Mouse (Mus musculus) adrenal gland, postnatal 4 days (tissue): ENCODE data around the gene Crim1. TPM values are rescaled to one million over a fixed set of nuclear protein-coding genes. Genes with fewer than 3 reads are reported as not detected.

Source experiments
- DNase-seq, 2 experiments: peaks; one replicate each; pipeline ENCODE4 v3.0.0; 2021 to 2022; ENCODE audit warnings: low spot score in 2 of 2, mixed read lengths in 2 of 2
- total RNA-seq, 2 experiments: library from RNA; stranded (reverse); gene quantifications; 2 replicates each; pipeline ENCODE4 v1.2.3; 2021

Gene Crim1
- total RNA-seq, 2 experiments from 2014 or later: 33.2 to 38.1 TPM

DNA sequence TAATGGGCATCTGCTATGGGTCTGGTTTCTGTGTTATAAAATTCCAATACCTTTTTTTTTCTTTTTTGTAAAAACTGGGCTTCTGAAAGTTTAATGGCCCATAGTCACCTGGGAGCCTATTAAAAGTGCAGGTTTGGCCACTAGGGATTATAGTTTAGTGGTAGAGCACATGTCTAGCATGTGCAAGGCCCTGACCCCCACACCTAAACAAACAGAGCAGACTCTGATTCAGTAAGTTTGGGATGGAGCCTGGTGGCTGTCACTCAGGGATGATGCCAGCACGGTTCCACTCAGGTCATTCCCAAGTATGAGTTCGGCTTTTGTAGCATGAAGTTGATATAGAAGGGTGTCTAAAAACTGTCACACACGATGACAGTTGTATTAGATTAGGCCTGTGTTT is 8.8 kb downstream of the Crim1 start:
- DNase-seq: no peak

DNA sequence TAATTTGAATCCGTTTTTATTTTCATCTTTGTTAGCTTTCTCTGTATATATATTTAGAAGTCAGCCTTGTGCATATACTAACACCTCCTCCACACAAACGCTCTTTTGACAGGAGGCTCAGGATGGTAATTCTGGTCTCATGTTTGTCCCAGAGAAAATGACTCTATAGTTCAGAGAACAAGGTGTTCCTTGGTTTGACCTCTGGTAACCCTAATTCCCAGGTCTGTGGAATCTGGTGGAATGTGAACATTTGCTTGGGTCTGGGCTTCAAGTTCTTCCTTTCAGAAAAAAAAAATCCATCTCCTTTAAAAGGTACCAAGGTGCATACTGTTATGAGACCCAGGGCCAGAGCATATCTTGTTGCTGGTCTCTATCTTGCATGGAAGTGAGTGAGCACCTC is 9.6 kb downstream of the Crim1 start:
- DNase-seq: no peak

GRCm38 (mm10) chr17:78211881-78212280 is 11.8 kb downstream of the Crim1 start:
- no peak for DNase-seq

GRCm38 (mm10) chr17:78213128-78213527 is 13.1 kb downstream of the Crim1 start:
- no peak for DNase-seq

- DNase-seq: no peak
Measured at GRCm38 (mm10) chr17:78216526-78216925, 16.5 kb downstream of the Crim1 start.

DNA sequence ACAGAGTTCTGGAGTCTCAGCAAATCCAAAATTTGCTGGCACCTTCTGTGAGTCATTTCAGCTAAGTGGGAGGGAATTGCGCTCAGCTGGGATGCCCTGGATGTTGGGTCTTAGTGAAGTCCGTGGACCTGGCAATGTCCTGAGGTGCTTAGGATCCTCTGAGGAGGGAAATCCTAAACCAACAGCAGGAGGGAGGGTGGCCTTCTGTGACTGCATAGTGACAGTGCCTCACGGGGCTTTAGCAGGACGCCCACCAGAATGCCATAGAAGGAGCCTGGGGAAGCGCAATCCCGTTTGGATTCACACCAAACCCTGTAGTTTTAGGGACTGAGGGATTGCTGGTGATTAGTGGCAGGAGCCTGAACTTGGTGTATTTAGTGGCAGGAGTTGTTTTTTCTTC is 17.4 kb downstream of the Crim1 start:
- no peak for DNase-seq

DNA sequence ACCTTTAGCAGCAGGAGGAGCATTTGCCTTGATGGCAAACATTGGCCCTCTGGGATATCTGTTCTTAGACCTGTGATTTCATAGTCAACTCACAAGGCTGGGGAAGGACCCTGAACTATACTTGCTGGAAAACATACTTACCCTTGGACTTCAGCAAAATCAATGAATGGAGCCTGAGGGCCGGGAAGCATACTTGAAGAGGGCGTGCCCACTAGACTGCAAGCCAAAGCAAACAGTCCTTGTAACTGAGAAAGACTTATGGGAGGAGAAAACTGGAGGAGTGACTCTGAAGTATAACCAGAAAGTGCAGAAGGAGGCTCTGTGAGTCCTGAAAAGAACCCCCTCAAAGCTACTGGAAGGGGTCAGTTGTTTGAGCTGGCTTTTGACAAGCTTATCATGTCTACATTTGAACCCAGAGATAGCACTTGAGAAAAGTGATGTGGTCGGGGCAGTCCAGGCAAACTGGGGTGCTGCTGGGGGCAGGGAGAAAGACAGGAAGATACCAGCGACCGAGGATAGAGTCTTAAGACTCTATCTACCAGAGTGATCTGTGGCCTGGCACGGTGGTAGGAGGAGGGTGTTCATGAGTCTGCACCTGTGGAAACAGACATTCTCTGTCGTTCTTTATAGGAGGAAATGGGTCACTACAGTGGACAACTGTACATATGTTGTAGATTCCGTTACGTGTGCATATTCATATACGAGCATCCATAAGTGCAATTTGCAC is 18.6 kb downstream of the Crim1 start:
- DNase-seq: no peak

DNA sequence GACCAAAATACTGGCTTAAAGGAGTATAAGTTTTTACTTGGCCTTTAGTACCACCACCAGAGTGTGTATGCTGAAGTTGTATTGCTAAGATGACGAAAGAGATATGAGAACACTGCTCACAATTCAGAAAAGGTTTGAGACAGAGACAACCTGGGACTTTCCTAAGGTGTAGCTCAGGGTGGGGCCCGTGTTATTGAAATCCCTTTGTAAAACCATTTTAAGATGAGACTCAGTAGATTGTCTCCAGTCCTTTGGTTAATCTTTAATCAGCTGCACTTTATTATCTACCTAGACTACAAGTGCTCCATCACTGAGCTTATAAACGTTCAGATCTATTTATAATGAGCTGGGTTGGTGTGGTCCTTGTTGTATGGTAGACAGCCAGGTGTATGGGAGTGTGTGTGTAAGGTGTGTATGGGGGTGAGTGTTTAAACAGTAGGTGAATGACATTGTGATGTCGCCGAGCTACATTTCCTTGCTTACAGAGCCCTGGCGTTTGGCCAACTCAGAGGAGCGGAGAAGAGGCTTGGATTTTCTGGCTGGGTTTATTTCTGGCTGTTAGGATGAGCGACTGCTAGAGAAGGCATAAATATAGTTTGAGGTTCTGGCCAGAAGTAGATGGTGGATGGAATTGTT is 21.1 kb downstream of the Crim1 start:
- no peak for DNase-seq

DNA sequence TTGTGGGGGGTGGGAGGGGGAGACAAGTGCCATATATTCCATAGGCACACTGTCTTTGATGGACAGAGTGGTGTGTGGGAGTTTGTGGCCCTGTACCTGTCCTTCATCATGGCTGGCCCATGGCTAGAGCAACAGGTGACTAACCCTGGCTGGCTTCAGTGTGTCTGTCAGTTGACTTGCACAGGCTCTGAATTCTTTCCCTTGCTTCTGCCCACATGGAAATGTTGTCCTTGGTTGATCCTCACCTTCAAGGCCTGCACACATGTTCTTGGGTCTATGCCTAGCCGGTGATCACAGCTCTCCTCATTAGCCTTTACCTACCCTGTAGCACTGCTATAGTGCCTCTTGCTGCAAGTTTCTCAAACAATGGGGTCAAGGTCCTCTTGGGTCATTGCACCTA is 21.8 kb downstream of the Crim1 start:
- no peak for DNase-seq

GRCm38 (mm10) chr17:78223988-78224387 is 23.9 kb downstream of the Crim1 start:
- DNase-seq: no peak

- DNase-seq: no peak
Measured at GRCm38 (mm10) chr17:78225547-78225946, 25.5 kb downstream of the Crim1 start.

GRCm38 (mm10) chr17:78227211-78227610 is 27.2 kb downstream of the Crim1 start:
- no peak for DNase-seq

DNA sequence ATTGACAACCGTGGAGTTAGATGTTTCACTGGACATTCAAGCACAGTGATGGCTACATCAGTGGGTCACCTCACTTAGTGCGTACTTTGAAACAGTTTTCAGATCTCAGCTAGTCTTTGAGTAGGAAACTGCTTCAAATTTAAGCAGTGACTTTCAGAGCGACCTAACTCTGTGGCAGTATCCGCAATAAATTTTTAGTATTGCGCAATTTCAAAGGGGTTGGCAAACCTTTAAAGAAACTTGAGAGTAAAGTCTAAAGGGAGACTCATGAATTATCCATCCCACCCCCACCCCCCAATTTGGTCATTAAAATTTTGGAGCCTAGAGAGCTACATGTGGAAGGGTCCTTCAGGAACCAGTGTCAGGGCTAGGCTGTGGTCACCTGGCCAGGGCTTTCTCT is 31.5 kb downstream of the Crim1 start:
- no peak for DNase-seq

DNA sequence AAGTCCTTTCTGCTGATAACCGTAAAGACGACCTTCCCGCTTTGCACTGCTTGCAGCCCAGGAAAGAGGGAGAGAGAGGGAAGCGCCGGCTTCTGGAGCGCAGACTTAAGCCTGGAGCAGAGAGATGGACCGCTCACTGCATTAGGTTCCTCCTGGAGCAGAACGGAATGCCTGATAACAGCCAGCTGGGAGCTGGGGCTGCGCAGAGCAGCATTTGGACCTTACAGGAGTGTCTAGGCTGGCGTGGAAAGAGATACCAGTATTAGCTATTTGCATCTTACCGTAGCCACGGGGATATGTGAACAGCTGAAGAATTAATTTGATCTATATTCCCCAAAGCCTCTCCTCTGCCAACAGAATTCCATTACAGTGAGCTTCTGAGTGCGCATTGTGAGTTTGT is 32.7 kb downstream of the Crim1 start:
- no peak for DNase-seq

DNA sequence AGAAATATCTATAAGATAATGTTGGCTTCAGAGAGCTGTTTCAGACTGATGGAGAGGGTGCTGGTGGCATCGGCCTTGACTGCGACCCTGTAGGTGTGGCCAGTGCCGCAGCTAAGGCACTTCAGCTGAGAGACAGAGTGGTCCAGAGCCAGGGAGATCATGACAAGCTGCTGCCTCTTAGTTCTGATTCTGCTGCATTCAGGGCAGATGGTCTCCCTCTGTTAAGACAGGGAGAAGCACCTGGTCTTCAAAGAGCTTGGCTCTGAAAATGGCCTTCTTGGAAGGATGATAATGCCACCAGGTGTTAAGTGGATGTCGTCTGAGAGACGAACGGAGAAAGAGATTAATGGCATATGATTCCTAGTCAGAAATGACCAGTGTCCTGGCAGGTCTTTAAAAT is 33.8 kb downstream of the Crim1 start:
- no peak for DNase-seq

DNA sequence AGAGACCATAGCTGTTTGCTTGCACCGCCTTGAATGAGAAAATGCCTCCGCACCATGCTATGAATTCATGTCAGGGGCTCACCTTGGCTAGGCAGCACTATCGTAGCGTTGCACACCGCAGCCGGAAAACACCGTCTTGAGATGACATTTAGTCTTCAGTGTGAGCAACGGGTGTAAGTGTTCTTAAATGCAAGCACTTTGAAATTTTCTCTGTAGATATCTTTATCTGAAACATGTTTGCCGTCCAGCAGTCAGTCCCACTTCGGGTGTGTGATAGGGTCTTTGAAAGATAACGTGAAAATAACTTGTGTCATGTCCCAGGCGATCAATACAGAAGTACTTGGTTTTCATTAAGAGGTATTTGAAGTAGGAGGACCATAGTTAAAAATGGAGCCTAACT is 36.1 kb downstream of the Crim1 start:
- no peak for DNase-seq

GRCm38 (mm10) chr17:78237954-78238353 is 37.9 kb downstream of the Crim1 start:
- DNase-seq: no peak

- DNase-seq: no peak
Measured at GRCm38 (mm10) chr17:78240161-78240560, 40.1 kb downstream of the Crim1 start.

GRCm38 (mm10) chr17:78241238-78241637 is 41.2 kb downstream of the Crim1 start:
- no peak for DNase-seq

DNA sequence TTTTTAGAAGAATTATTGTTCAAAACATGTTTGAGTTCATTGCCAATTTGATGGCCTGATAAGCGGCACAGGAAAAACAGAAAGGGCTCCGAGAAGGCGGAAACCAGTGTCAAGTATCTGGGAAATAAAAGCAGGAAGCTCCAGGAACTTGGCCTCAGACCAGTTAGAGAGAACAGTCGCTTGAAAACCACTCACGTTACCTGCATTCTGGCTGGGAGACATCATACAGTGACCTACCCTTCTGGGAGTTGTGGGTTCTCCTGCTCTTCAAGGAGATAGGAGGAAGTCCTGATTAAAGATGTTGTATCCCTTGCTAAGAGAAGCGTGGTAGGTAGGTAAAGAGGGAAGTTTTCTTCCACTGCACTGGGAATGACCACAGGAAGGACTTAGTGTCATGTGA is 44.7 kb downstream of the Crim1 start:
- DNase-seq: no peak

- DNase-seq: no peak
Measured at GRCm38 (mm10) chr17:78245444-78245843, 45.4 kb downstream of the Crim1 start.

GRCm38 (mm10) chr17:78246634-78247383 is 46.8 kb downstream of the Crim1 start:
- DNase-seq: no peak
